Mouse (Mus musculus) stomach, embryonic 14.5 days (tissue): ENCODE data around the gene Ppa1. TPM values are rescaled to one million over a fixed set of nuclear protein-coding genes. Genes with fewer than 3 reads are reported as not detected.

Experiments
- polyA plus RNA-seq: library from polyadenylated mRNA; unstranded; fragments of >200 nt; fragmentation: Nextera tagmentation; extraction: Ambion mirVana; gene quantifications from 2 replicates; pipeline ENCODE4 v1.2.1, GENCODE M21; 2014

Gene Ppa1
- polyA plus RNA-seq, 1 experiment from 2014 or later: 145 TPM

Other genes with a start within 250 kb of the Ppa1 start
- 0.27 TPM in 1 of 2 replicates, not detected in the other for gene Nodal, start 230.6 kb upstream of the Ppa1 start, polyA plus RNA-seq
- 52.0 and 52.8 TPM in 2 replicates for gene Eif4ebp2, start 195.9 kb upstream of the Ppa1 start, polyA plus RNA-seq
- 5.3 and 6.9 TPM in 2 replicates for gene Lrrc20, start 172.8 kb upstream of the Ppa1 start, polyA plus RNA-seq
- not detected in 2 replicates for gene Npffr1, start 53.1 kb upstream of the Ppa1 start, polyA plus RNA-seq
- 246 and 260 TPM in 2 replicates for gene Sar1a, start 31.7 kb downstream of the Ppa1 start, polyA plus RNA-seq
- 27.3 and 27.5 TPM in 2 replicates for gene Tysnd1, start 47.0 kb downstream of the Ppa1 start, polyA plus RNA-seq
- gene Aifm2, start 66.7 kb downstream of the Ppa1 start, polyA plus RNA-seq: 16.5 and 17.2 TPM in 2 replicates
- 106 and 109 TPM in 2 replicates for gene H2afy2, start 135.6 kb downstream of the Ppa1 start, polyA plus RNA-seq